Mouse (Mus musculus): ENCODE data around the gene Syn3.

DNA sequence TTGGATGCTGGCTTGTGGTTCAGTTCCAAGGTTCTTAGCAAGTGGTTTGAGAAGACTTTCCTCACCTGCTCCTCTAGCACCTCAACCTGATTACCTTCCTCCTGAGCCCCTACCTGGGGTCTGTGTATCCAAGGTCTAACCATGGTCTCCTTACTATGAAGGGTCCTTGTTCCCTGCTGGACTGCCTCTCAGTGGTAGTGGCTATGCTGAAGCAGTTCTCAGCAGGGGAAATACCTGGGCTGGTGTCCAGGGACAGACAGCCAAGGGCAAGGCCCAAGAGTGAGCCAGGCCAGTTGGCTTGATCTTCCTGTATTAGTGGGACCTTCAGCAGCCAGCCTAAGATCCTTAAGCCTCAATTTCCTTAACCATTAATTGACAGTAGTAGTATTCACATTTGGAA lies 294.8 kb downstream of the Syn3 start:
- TF ChIP-seq POLR2A (IDR thresholded peaks at IDR 0.05; ENCODE audit: low read depth, low read length) (no peak), CTCF (conservative IDR thresholded peaks at IDR 0.05; ENCODE audit: insufficient read depth, insufficient read length, low read depth, low read length) (no peak)
